Mouse (Mus musculus) liver, embryonic 12.5 days (tissue): ENCODE data around the gene St14. TPM values are rescaled to one million over a fixed set of nuclear protein-coding genes. Genes with fewer than 3 reads are reported as not detected.

ENCODE experiments used
- ATAC-seq: fragments of 200-750 bp; cut with Nextera tagmentation; 2 replicates; pipeline ENCODE4 v1.8.0; 2017; ENCODE audit warnings: moderate number of reproducible peaks, mild to moderate bottlenecking, moderate library complexity
- H3K27ac ChIP-seq: fragments of 300-500 bp; sonication (generic); 2 replicates; pipeline ENCODE4 v1.5.1; 2016; ENCODE audit warnings: mild to moderate bottlenecking
- H3K27me3 ChIP-seq: fragments of 300-500 bp; sonication (generic); replicated peaks from 2 replicates; pipeline ENCODE4 v1.6.1; 2016; ENCODE audit warnings: mild to moderate bottlenecking, moderate library complexity
- H3K36me3 ChIP-seq: fragments of 300-500 bp; sonication (generic); 2 replicates; pipeline ENCODE4 v1.6.1; 2016; ENCODE audit warnings: mild to moderate bottlenecking, moderate library complexity
- H3K4me1 ChIP-seq: fragments of 300-500 bp; sonication (generic); 2 replicates; pipeline ENCODE4 v1.6.1; 2016
- H3K4me2 ChIP-seq: fragments of 300-500 bp; sonication (generic); 2 replicates; pipeline ENCODE4 v1.6.1; 2016; ENCODE audit warnings: mild to moderate bottlenecking, moderate library complexity
- H3K4me3 ChIP-seq: fragments of 300-500 bp; sonication (generic); 2 replicates; pipeline ENCODE4 v1.5.1; 2016; ENCODE audit warnings: mild to moderate bottlenecking, moderate library complexity
- H3K9ac ChIP-seq: fragments of 300-500 bp; sonication (generic); 2 replicates; pipeline ENCODE4 v1.6.1; 2016; ENCODE audit warnings: mild to moderate bottlenecking, moderate library complexity
- H3K9me3 ChIP-seq: fragments of 300-500 bp; sonication (generic); replicated peaks from 2 replicates; pipeline ENCODE4 v1.6.1; 2016; ENCODE audit warnings: mild to moderate bottlenecking, moderate library complexity
- WGBS: fragments of 180-500 bp; shearing (Covaris S2); methylation state at CpG from one replicate; pipeline ENCODE4 v1.1.7; 2016; ENCODE audit not compliant: insufficient replicate concordance; 5-methylcytosine and 5-hydroxymethylcytosine counted together
- polyA plus RNA-seq: library from polyadenylated mRNA; unstranded; fragments of >200 nt; fragmentation: Nextera tagmentation; extraction: Ambion mirVana; gene quantifications from 2 replicates; pipeline ENCODE4 v1.2.1, GENCODE M21; 2016

St14 gene
- polyA plus RNA-seq, 1 experiment from 2014 or later: 0.38 TPM

GRCm38 (mm10) chr9:31091162-31091581 is 40.5 kb downstream of the St14 start:
- Histone ChIP-seq H3K9ac (no peak overlapping the region), H3K4me3 (no peak overlapping the region), H3K36me3 (no peaks in the 10 kb centered on the region), H3K4me1 (0 out of 2 replicates have a peak, but pooled peaks cover 2% of the 10 kb centered on the region), H3K4me2 (no peak overlapping the region), H3K27ac (no peak overlapping the region), H3K27me3 (peaks cover 9% of the 10 kb centered on the region; the same call in 1 of the 2 replicates), H3K9me3 (no peaks in the 10 kb centered on the region)
- WGBS: 85% methylated on average over 10 of the region's 10 CpGs
- ATAC-seq: no peak

GRCm38 (mm10) chr9:31090081-31091023 is 41.3 kb downstream of the St14 start:
- no peak overlapping the region for H3K4me3 ChIP-seq
- no peaks in the 10 kb centered on the region for H3K36me3 ChIP-seq
- no peak overlapping the region for H3K27ac ChIP-seq
- WGBS: 56% methylated on average over 29 of the region's 29 CpGs
- H3K4me1 ChIP-seq: 0 out of 2 replicates have a peak, but pooled peaks cover 3% of the 10 kb centered on the region
- no peaks in the 10 kb centered on the region for H3K9me3 ChIP-seq
- peaks cover 17% of the 10 kb centered on the region for H3K27me3 ChIP-seq
- no peak overlapping the region for H3K9ac ChIP-seq
- ATAC-seq: no peak
- H3K4me2 ChIP-seq: no peak overlapping the region

- 66% methylated on average over 9 of the region's 9 CpGs for WGBS
- no peak overlapping the region for H3K4me2 ChIP-seq
- no peak overlapping the region for H3K9ac ChIP-seq
- no peaks in the 10 kb centered on the region for H3K9me3 ChIP-seq
- 0 out of 2 replicates have a peak, but pooled peaks cover 3% of the 10 kb centered on the region for H3K4me1 ChIP-seq
- no peak for ATAC-seq
- H3K36me3 ChIP-seq: no peaks in the 10 kb centered on the region
- no peak overlapping the region for H3K27ac ChIP-seq
- no peak overlapping the region for H3K4me3 ChIP-seq
- H3K27me3 ChIP-seq: peaks cover 21% of the 10 kb centered on the region
These were observed 42.1 kb downstream of the St14 start for GRCm38 (mm10) chr9:31089541-31089940.

- Histone ChIP-seq H3K27me3 (peaks cover 28% of the 10 kb centered on the region), H3K9me3 (no peaks in the 10 kb centered on the region), H3K36me3 (no peaks in the 10 kb centered on the region), H3K27ac (no peak overlapping the region), H3K4me3 (no peak overlapping the region), H3K9ac (no peak overlapping the region), H3K4me1 (0 out of 2 replicates have a peak, but pooled peaks cover 7% of the 10 kb centered on the region), H3K4me2 (no peak overlapping the region)
- ATAC-seq: no peak
- WGBS: 55% methylated on average over 4 of the region's 4 CpGs
These were observed 42.8 kb downstream of the St14 start for GRCm38 (mm10) chr9:31088883-31089282.

- Histone ChIP-seq H3K4me3 (no peak overlapping the region), H3K27me3 (peaks cover 35% of the 10 kb centered on the region), H3K9me3 (no peaks in the 10 kb centered on the region), H3K4me1 (0 out of 2 replicates have a peak, but pooled peaks cover 7% of the 10 kb centered on the region), H3K36me3 (no peaks in the 10 kb centered on the region), H3K27ac (no peak overlapping the region), H3K4me2 (no peak overlapping the region), H3K9ac (no peak overlapping the region)
- no peak for ATAC-seq
- WGBS: 39% methylated on average over 3 of the region's 3 CpGs
These were observed 43.5 kb downstream of the St14 start for GRCm38 (mm10) chr9:31088116-31088515.

- 60% methylated on average over 4 of the region's 4 CpGs for WGBS
- Histone ChIP-seq H3K27me3 (peaks cover 40% of the 10 kb centered on the region), H3K9ac (no peak overlapping the region), H3K4me2 (no peak overlapping the region), H3K4me1 (0 out of 2 replicates have a peak, but pooled peaks cover 7% of the 10 kb centered on the region), H3K4me3 (no peak overlapping the region), H3K9me3 (no peaks in the 10 kb centered on the region), H3K36me3 (no peaks in the 10 kb centered on the region), H3K27ac (no peak overlapping the region)
- no peak for ATAC-seq
These were observed 44.2 kb downstream of the St14 start for GRCm38 (mm10) chr9:31087466-31087865.

GRCm38 (mm10) chr9:31086754-31087145 is 44.9 kb downstream of the St14 start:
- Histone ChIP-seq H3K9ac (no peak overlapping the region), H3K36me3 (no peaks in the 10 kb centered on the region), H3K27ac (no peak overlapping the region), H3K4me3 (no peak overlapping the region), H3K4me2 (no peak overlapping the region), H3K27me3 (peaks cover 43% of the 10 kb centered on the region), H3K9me3 (no peaks in the 10 kb centered on the region), H3K4me1 (0 out of 2 replicates have a peak, but pooled peaks cover 7% of the 10 kb centered on the region)
- no peak for ATAC-seq
- WGBS: 68% methylated on average over 7 of the region's 7 CpGs

GRCm38 (mm10) chr9:31086085-31086753 is 45.4 kb downstream of the St14 start:
- 0 out of 2 replicates have a peak, but pooled peaks cover 7% of the 10 kb centered on the region for H3K4me1 ChIP-seq
- H3K4me2 ChIP-seq: no peak overlapping the region
- no peak overlapping the region for H3K4me3 ChIP-seq
- H3K36me3 ChIP-seq: no peaks in the 10 kb centered on the region
- no peak for ATAC-seq
- H3K27me3 ChIP-seq: peaks cover 48% of the 10 kb centered on the region
- H3K9ac ChIP-seq: no peak overlapping the region
- WGBS: 20% methylated on average over 10 of the region's 10 CpGs
- H3K27ac ChIP-seq: no peak overlapping the region
- H3K9me3 ChIP-seq: no peaks in the 10 kb centered on the region

GRCm38 (mm10) chr9:31085556-31085955 is 46.1 kb downstream of the St14 start:
- H3K9me3 ChIP-seq: no peaks in the 10 kb centered on the region
- no peaks in the 10 kb centered on the region for H3K36me3 ChIP-seq
- no peak overlapping the region for H3K4me3 ChIP-seq
- H3K9ac ChIP-seq: no peak overlapping the region
- H3K4me2 ChIP-seq: no peak overlapping the region
- no peak for ATAC-seq
- H3K27me3 ChIP-seq: peaks cover 48% of the 10 kb centered on the region
- no peak overlapping the region for H3K27ac ChIP-seq
- WGBS: 53% methylated on average over 5 of the region's 5 CpGs
- 0 out of 2 replicates have a peak, but pooled peaks cover 7% of the 10 kb centered on the region for H3K4me1 ChIP-seq

GRCm38 (mm10) chr9:31082771-31083170 is 48.9 kb downstream of the St14 start:
- Histone ChIP-seq H3K27ac (no peak overlapping the region), H3K27me3 (peaks cover 42% of the 10 kb centered on the region), H3K36me3 (no peaks in the 10 kb centered on the region), H3K4me2 (no peak overlapping the region), H3K4me3 (no peak overlapping the region), H3K4me1 (0 out of 2 replicates have a peak, but pooled peaks cover 7% of the 10 kb centered on the region), H3K9ac (no peak overlapping the region), H3K9me3 (no peaks in the 10 kb centered on the region)
- no peak for ATAC-seq
- WGBS: 65% methylated on average over 6 of the region's 6 CpGs

- Histone ChIP-seq H3K27me3 (peaks cover 39% of the 10 kb centered on the region), H3K27ac (no peak overlapping the region), H3K9ac (no peak overlapping the region), H3K36me3 (no peaks in the 10 kb centered on the region), H3K4me2 (no peak overlapping the region; the same call in 1 of the 2 replicates), H3K9me3 (no peaks in the 10 kb centered on the region), H3K4me1 (0 out of 2 replicates have a peak, but pooled peaks cover 7% of the 10 kb centered on the region), H3K4me3 (no peak overlapping the region)
- ATAC-seq: no peak
- 9% methylated on average over 15 of the region's 15 CpGs for WGBS
These were observed 49.5 kb downstream of the St14 start for GRCm38 (mm10) chr9:31082054-31082666.
